Mouse (Mus musculus) CH12.LX (cell line): ENCODE results near the gene H2-Q4.
"Not testable (repeated sequence)": the region's sequence is repeated elsewhere in the genome, so short reads cannot be mapped to it uniquely, and the experiment has no call there.

ENCODE experiments used
- CTCF ChIP-seq, 2 experiments: IDR thresholded peaks in 1 of 2; conservative IDR thresholded peaks in 1 of 2; 2 replicates each; pipeline ENCODE4 v1.5.1; 2011 to 2012; ENCODE audit warnings: low read depth in 2 of 2, low read length in 2 of 2, improper control_type of control experiment in 1 of 2, inconsistent platforms in 1 of 2, mild to moderate bottlenecking in 1 of 2, moderate library complexity in 1 of 2
- ELF1 ChIP-seq: IDR thresholded peaks from 2 replicates; pipeline ENCODE4 v1.6.1; 2014; ENCODE audit warnings: low read depth, mild to moderate bottlenecking, inconsistent platforms, low read length, improper control_type of control experiment
- EP300 ChIP-seq: IDR thresholded peaks from 2 replicates; pipeline ENCODE4 v1.6.1; 2011; ENCODE audit warnings: low read length, improper control_type of control experiment
- ETS1 ChIP-seq: conservative IDR thresholded peaks from 2 replicates; pipeline ENCODE4 v1.6.1; 2012; ENCODE audit warnings: low read depth, mild to moderate bottlenecking, inconsistent platforms, low read length, improper control_type of control experiment, moderate library complexity
- MAFK ChIP-seq: IDR thresholded peaks from 2 replicates; pipeline ENCODE4 v1.6.1; 2011; ENCODE audit warnings: low read length, improper control_type of control experiment; ENCODE audit not compliant: insufficient replicate concordance
- MAZ ChIP-seq: IDR thresholded peaks from 2 replicates; pipeline ENCODE4 v1.6.1; 2012; ENCODE audit warnings: low read depth, mild to moderate bottlenecking, inconsistent platforms, low read length, improper control_type of control experiment, moderate library complexity
- MEF2A ChIP-seq: IDR thresholded peaks from 2 replicates; pipeline ENCODE4 v1.6.1; 2014; ENCODE audit warnings: low read depth, mild to moderate bottlenecking, inconsistent platforms, low read length, improper control_type of control experiment, borderline replicate concordance
- NRF1 ChIP-seq: IDR thresholded peaks from 2 replicates; pipeline ENCODE4 v1.6.1; 2014; ENCODE audit warnings: low read depth, mild to moderate bottlenecking, inconsistent platforms, low read length, improper control_type of control experiment, moderate library complexity
- SMC3 ChIP-seq: IDR thresholded peaks from 2 replicates; pipeline ENCODE4 v1.6.1; 2011; ENCODE audit warnings: low read depth, low read length, improper control_type of control experiment

DNA sequence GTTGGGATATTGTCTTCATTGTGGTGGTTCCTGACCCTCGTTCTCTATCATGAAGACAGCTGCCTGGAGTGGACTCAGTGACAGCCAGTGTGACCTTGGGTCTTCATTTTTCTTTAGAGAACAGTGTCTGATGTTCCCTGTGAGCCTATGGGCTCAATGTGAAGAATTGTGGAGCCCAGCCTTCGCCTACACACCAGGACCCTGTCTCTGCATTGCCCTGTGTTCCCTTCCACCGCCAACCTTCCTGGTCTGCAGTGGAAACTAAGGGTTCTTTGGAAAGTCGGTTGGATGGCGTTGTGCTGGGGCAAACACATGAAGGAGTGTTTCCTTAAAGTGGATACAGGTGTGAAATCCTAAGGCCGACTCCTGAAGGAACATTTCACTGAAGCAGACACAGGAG lies 49.5 kb downstream of the H2-Q4 start:
- not testable (repeated sequence) for TF ChIP-seq MEF2A; CTCF (conservative IDR thresholded peaks at IDR 0.05 in 1 of 2, IDR thresholded peaks at IDR 0.05 in 1 of 2; ENCODE audit: low read depth in 2 of 2, low read length in 2 of 2); SMC3; MAZ; ELF1; MAFK; ETS1; EP300; NRF1
